8 mouse cellular contexts compared by ENCODE assay signal in the genomic region with DNA sequence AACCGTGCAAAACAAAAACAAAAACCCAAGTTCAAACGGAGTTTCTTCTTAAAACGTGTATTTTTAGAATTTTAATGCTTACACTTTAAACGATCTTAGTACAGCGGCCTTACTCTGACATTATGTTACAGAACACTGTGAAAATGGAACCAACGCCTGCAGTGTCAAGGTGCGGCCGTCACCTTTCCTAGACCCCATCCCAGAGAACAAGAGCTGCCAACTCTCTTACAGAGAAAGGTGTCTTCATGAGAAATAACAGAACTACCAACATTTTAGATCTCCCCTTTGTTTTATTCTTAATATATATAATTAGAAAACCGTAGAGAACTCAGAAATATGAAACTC. TPM values are rescaled to one million over a fixed set of nuclear protein-coding genes. Genes with fewer than 3 reads are reported as not detected.
DNase-seq lines count a peak whose midpoint lies in the region; ATAC-seq and TF ChIP-seq lines count a peak whose summit lies in the region.

No protein-coding gene starts in this region.

- intact Hi-C loops in heart, adult 2 months (cut with DNase I): loop anchor here (5.0 to 10.0 kb wide), 2 partner anchors 209 to 227 kb away; a partner anchor contains a TSS
- intact Hi-C loops in heart, postnatal 36 days (cut with DNase I): loop anchor here (1.0 kb wide), 1 partner anchor 60 kb away; no protein-coding TSS in a partner anchor

- ATAC-seq in forebrain, embryonic 15.5 days (replicated peaks): peak; percentile 37; the same call in 1 of the 2 replicates
- ATAC-seq in liver, embryonic 16.5 days (ENCODE audit: low read depth): peak; percentile 28
- no peak for ATAC-seq in monocyte, adult 5-6 weeks (replicated peaks; ENCODE audit: insufficient number of reproducible peaks, low FRiP score, low TSS enrichment, poor library complexity, severe bottlenecking)

- TF ChIP-seq RAD21 in CH12.LX (IDR thresholded peaks at IDR 0.05; ENCODE audit: low read depth, low read length): no peak

- dilution Hi-C loops in CH12.LX (cut with MboI; ENCODE audit: extremely low pct_ligation_motif_present, extremely low pct_unique_long_range_greater_than_20kb, low sequenced_read_pairs): no loop called here

- H3K4me2 ChIP-seq in CH12.LX (ENCODE audit: insufficient read depth, low read depth, poor library complexity, severe bottlenecking): peak overlapping the region; percentile 75
- H3K4me2 ChIP-seq in forebrain, embryonic 15.5 days (replicated peaks): peak overlapping the region; percentile 95
- H3K4me2 ChIP-seq in liver, embryonic 16.5 days (ENCODE audit: low read depth, low read length): peak overlapping the region; percentile 92

- H3K4me1 ChIP-seq in heart, adult 2 months (ENCODE audit: control insufficient read depth, insufficient read depth, low read length): peaks cover 7% of the 10 kb centered on the region
- H3K4me1 ChIP-seq in CH12.LX (ENCODE audit: control insufficient read depth in 1 of 2, insufficient read depth in 2 of 2): peaks cover 6 to 11% of the 10 kb centered on the region in 2 experiments; a peak in 3 of 4 replicates
- peaks cover 14% of the 10 kb centered on the region for H3K4me1 ChIP-seq in forebrain, embryonic 15.5 days
- H3K4me1 ChIP-seq in liver, embryonic 16.5 days (ENCODE audit: control insufficient read depth, low read depth, low read length): peaks cover 22% of the 10 kb centered on the region

- no peaks in the 10 kb centered on the region for H3K36me3 ChIP-seq in heart, adult 2 months (ENCODE audit: control insufficient read depth, insufficient read depth, low read length)
- peaks cover 57 to 72% of the 10 kb centered on the region in 2 experiments for H3K36me3 ChIP-seq in CH12.LX (replicated peaks in 1 of 2; ENCODE audit: control insufficient read depth in 1 of 2, insufficient read depth in 1 of 2, low read length in 1 of 2)
- H3K36me3 ChIP-seq in forebrain, embryonic 15.5 days: peaks cover 51% of the 10 kb centered on the region
- peaks cover 46% of the 10 kb centered on the region for H3K36me3 ChIP-seq in liver, embryonic 16.5 days (ENCODE audit: control insufficient read depth, insufficient read depth)

- WGBS in heart, adult 2 months: 9% methylated on average over 9 of the region's 9 CpGs
- WGBS in forebrain, embryonic 15.5 days: 15% methylated on average over 9 of the region's 9 CpGs
- WGBS in liver, embryonic 16.5 days (ENCODE audit: insufficient replicate concordance): 13% methylated on average over 9 of the region's 9 CpGs

- no peak for DNase-seq in heart, adult 2 months
- DNase-seq in heart, postnatal 36 days: no peak
- DNase-seq in CH12.LX (ENCODE audit: extremely low read depth): no peak
- DNase-seq in frontal cortex, postnatal 14 days (ENCODE audit: low spot score in 2 of 2): no peak
- DNase-seq in left cerebral cortex, adult 8-10 months (ENCODE audit: low spot score in 2 of 2): no peak

- H3K4me3 ChIP-seq in heart, adult 2 months: peak overlapping the region; percentile 75
- H3K4me3 ChIP-seq in CH12.LX (replicated peaks in 1 of 3; ENCODE audit: low read depth in 2 of 3, low read length in 2 of 3, poor library complexity in 1 of 3): peak overlapping the region; percentile 41 to 76 (median 67)
- peak overlapping the region; percentile 63 for H3K4me3 ChIP-seq in forebrain, embryonic 15.5 days
- peak overlapping the region; percentile 79 for H3K4me3 ChIP-seq in liver, embryonic 16.5 days (ENCODE audit: low read depth, low read length)

- no peak for TF ChIP-seq CTCF in heart, adult 2 months (IDR thresholded peaks at IDR 0.05)
- TF ChIP-seq CTCF in CH12.LX (conservative IDR thresholded peaks at IDR 0.05 in 1 of 2, IDR thresholded peaks at IDR 0.05 in 1 of 2; ENCODE audit: low read depth in 2 of 2, low read length in 2 of 2): no peak

- in situ Hi-C loops in CH12.LX (cut with MboI; ENCODE audit: low pct_ligation_motif_present, low pct_unique_long_range_greater_than_20kb, low sequenced_read_pairs): loop anchor here (5.0 to 10.0 kb wide), 2 partner anchors 37 to 189 kb away; no protein-coding TSS in a partner anchor

- no peak for TF ChIP-seq EP300 in heart, adult 2 months (IDR thresholded peaks at IDR 0.05; ENCODE audit: insufficient read depth, low read depth, low read length)
- TF ChIP-seq EP300 in CH12.LX (IDR thresholded peaks at IDR 0.05; ENCODE audit: low read length): no peak

- peak overlapping the region; percentile 27; the same call in 1 of the 2 replicates for H3K9ac ChIP-seq in heart, adult 2 months (ENCODE audit: low read depth, low read length)
- peak overlapping the region; percentile 49; the same call in 1 of the 2 replicates for H3K9ac ChIP-seq in CH12.LX (ENCODE audit: insufficient read depth, low read depth)
- peak overlapping the region; percentile 49 for H3K9ac ChIP-seq in forebrain, embryonic 15.5 days (replicated peaks)
- H3K9ac ChIP-seq in liver, embryonic 16.5 days (ENCODE audit: low read depth, low read length): peak overlapping the region; percentile 59

- no peaks in the 10 kb centered on the region for H3K27me3 ChIP-seq in heart, adult 2 months (ENCODE audit: control insufficient read depth, insufficient read depth, low read length)
- H3K27me3 ChIP-seq in CH12.LX (replicated peaks): no peaks in the 10 kb centered on the region
- no peaks in the 10 kb centered on the region for H3K27me3 ChIP-seq in forebrain, embryonic 15.5 days
- no peaks in the 10 kb centered on the region for H3K27me3 ChIP-seq in liver, embryonic 16.5 days (ENCODE audit: control insufficient read depth, insufficient read depth, low read depth, low read length)

- no peaks in the 10 kb centered on the region for H3K9me3 ChIP-seq in CH12.LX (replicated peaks; ENCODE audit: low read length)
- H3K9me3 ChIP-seq in forebrain, embryonic 15.5 days: no peaks in the 10 kb centered on the region
- no peaks in the 10 kb centered on the region for H3K9me3 ChIP-seq in liver, embryonic 16.5 days (replicated peaks; ENCODE audit: control insufficient read depth, low read length)

- H3K27ac ChIP-seq in heart, adult 2 months: peak overlapping the region; percentile 83
- H3K27ac ChIP-seq in CH12.LX (ENCODE audit: insufficient read depth, low read depth): peak overlapping the region; percentile 49
- H3K27ac ChIP-seq in forebrain, embryonic 15.5 days (replicated peaks): peak overlapping the region; percentile 75
- H3K27ac ChIP-seq in liver, embryonic 16.5 days (ENCODE audit: low read length): peak overlapping the region; percentile 86

- no peak for TF ChIP-seq POLR2A in heart, adult 2 months (IDR thresholded peaks at IDR 0.05; ENCODE audit: insufficient read depth, low read depth, low read length)
- TF ChIP-seq POLR2A in CH12.LX (IDR thresholded peaks at IDR 0.05; ENCODE audit: low read depth, low read length): no peak

- no peaks in the 10 kb centered on the region for H3K79me2 ChIP-seq in heart, adult 2 months (replicated peaks; ENCODE audit: control insufficient read depth, insufficient read depth, low read length)
- peaks cover 10% of the 10 kb centered on the region for H3K79me2 ChIP-seq in CH12.LX (replicated peaks; ENCODE audit: control insufficient read depth, extremely low read depth, insufficient read depth, poor library complexity, severe bottlenecking)

TF ChIP-seq in CH12.LX, 34 proteins besides CTCF, POLR2A, EP300 and RAD21:
- TF ChIP-seq RCOR1 (conservative IDR thresholded peaks at IDR 0.05; ENCODE audit: low read depth, low read length): no peak
- TF ChIP-seq MXI1 (IDR thresholded peaks at IDR 0.05; ENCODE audit: low read depth, low read length): no peak
- 0 out of 2 replicates have a peak, but pooled peaks have one; percentile 5 for TF ChIP-seq MEF2A (IDR thresholded peaks at IDR 0.05; ENCODE audit: borderline replicate concordance, low read depth, low read length)
- TF ChIP-seq USF2 (conservative IDR thresholded peaks at IDR 0.05; ENCODE audit: low read depth, low read length): no peak
- TF ChIP-seq CHD1 (IDR thresholded peaks at IDR 0.05; ENCODE audit: low read depth, low read length): 0 out of 2 replicates have a peak, but pooled peaks have one; percentile 81
- TF ChIP-seq TCF12 (IDR thresholded peaks at IDR 0.05; ENCODE audit: low read depth, low read length): 0 out of 2 replicates have a peak, but pooled peaks have one; percentile 4
- no peak for TF ChIP-seq MAFK (IDR thresholded peaks at IDR 0.05; ENCODE audit: insufficient replicate concordance, low read length)
TF ChIP-seq in CH12.LX: peak in this region for 3.

RNA-seq across cellular contexts. Expression of a gene that starts 0.4 kb away (rescaled TPM):
- total RNA-seq in heart, adult 2 months (2021): 10 to 100 TPM; 10.0 to 10.8 TPM
- polyA plus RNA-seq in heart, adult 2 months (2012; rRNA removed): 7.8 and 10.5 TPM in 2 replicates
- 10 to 100 TPM in 1 of 2 experiments, 1 to 10 TPM in 1; 9.9 to 10.7 TPM for total RNA-seq in heart, postnatal 36 days (2021)
- total RNA-seq in CH12.LX (2012; rRNA removed): 43.0 and 55.5 TPM in 2 replicates
- total RNA-seq in CH12.LX (2014; rRNA removed): 48.6 and 49.9 TPM in 2 replicates
- polyA plus RNA-seq in CH12.LX (2012; ENCODE audit: insufficient read length, low read depth): 41.2 and 42.9 TPM in 2 replicates
- polyA plus RNA-seq in forebrain, embryonic 15.5 days (2015; fragmentation: Nextera tagmentation; extraction: Ambion mirVana): 22.5 and 24.2 TPM in 2 replicates
- 9.0 and 9.1 TPM in 2 replicates for polyA plus RNA-seq in liver, embryonic 16.5 days (2015; fragmentation: Nextera tagmentation; extraction: Ambion mirVana)
- 8.8 to 11.7 TPM (median 9.8 TPM) in 3 replicates for total RNA-seq in monocyte, adult 5-6 weeks (2017)
- 10 to 100 TPM; 17.5 to 20.3 (median 19.2) TPM for total RNA-seq in left cerebral cortex, adult 8-10 months (2022)

RNA-seq across cellular contexts. Expression of a gene that starts 15.8 kb away (rescaled TPM):
- 100 to 1,000 TPM; 552 to 639 TPM for total RNA-seq in heart, adult 2 months (2021)
- polyA plus RNA-seq in heart, adult 2 months (2012; rRNA removed): 393 and 410 TPM in 2 replicates
- total RNA-seq in heart, postnatal 36 days (2021): 100 to 1,000 TPM; 528 to 541 TPM
- total RNA-seq in CH12.LX (2012; rRNA removed) (43.9 and 45.7 TPM in 2 replicates), CH12.LX (2014; rRNA removed) (34.3 and 51.0 TPM in 2 replicates)
- 29.9 and 34.3 TPM in 2 replicates for polyA plus RNA-seq in CH12.LX (2012; ENCODE audit: insufficient read length, low read depth)
- polyA plus RNA-seq in forebrain, embryonic 15.5 days (2015; fragmentation: Nextera tagmentation; extraction: Ambion mirVana): 23.6 and 26.8 TPM in 2 replicates
- polyA plus RNA-seq in liver, embryonic 16.5 days (2015; fragmentation: Nextera tagmentation; extraction: Ambion mirVana): 21.0 and 21.7 TPM in 2 replicates
- total RNA-seq in monocyte, adult 5-6 weeks (2017): 25.6 to 38.1 TPM (median 29.0 TPM) in 3 replicates
- 100 to 1,000 TPM; 105 to 120 (median 117) TPM for total RNA-seq in left cerebral cortex, adult 8-10 months (2022)

RNA-seq across cellular contexts. Expression of a gene that starts 59.1 kb away (rescaled TPM):
- 10 to 100 TPM; 43.8 to 52.9 TPM for total RNA-seq in heart, adult 2 months (2021)
- polyA plus RNA-seq in heart, adult 2 months (2012; rRNA removed): 37.4 and 51.5 TPM in 2 replicates
- 10 to 100 TPM; 46.6 to 48.2 TPM for total RNA-seq in heart, postnatal 36 days (2021)
- 22.1 and 23.4 TPM in 2 replicates for total RNA-seq in CH12.LX (2012; rRNA removed)
- total RNA-seq in CH12.LX (2014; rRNA removed): 24.7 and 26.5 TPM in 2 replicates
- polyA plus RNA-seq in CH12.LX (2012; ENCODE audit: insufficient read length, low read depth): 21.2 and 26.7 TPM in 2 replicates
- polyA plus RNA-seq in forebrain, embryonic 15.5 days (2015; fragmentation: Nextera tagmentation; extraction: Ambion mirVana): 27.2 and 27.5 TPM in 2 replicates
- polyA plus RNA-seq in liver, embryonic 16.5 days (2015; fragmentation: Nextera tagmentation; extraction: Ambion mirVana): 4.3 and 5.9 TPM in 2 replicates
- total RNA-seq in monocyte, adult 5-6 weeks (2017): 30.4 to 42.5 TPM (median 37.6 TPM) in 3 replicates
- 10 to 100 TPM; 84.2 to 91.1 (median 87.7) TPM for total RNA-seq in left cerebral cortex, adult 8-10 months (2022)

Comparison
In these comparisons a context has a peak if more than half of its experiments do, and no peak if none do; other contexts are left out.
1. RNA of a gene that starts 15.8 kb away (total RNA-seq): 552 to 639 TPM in heart, adult 2 months and 528 to 541 TPM in heart, postnatal 36 days; 105 to 120 TPM in left cerebral cortex, adult 8-10 months, 34.3 to 51.0 TPM in CH12.LX and 25.6 to 38.1 TPM in monocyte, adult 5-6 weeks; every median in the first group is over 4 times any median in the second.
2. Peak in every context shown above with its lines, with median percentiles within 50 percentile points of each other: H3K27ac ChIP-seq, H3K4me3 ChIP-seq, H3K9ac ChIP-seq and H3K4me2 ChIP-seq.